Mouse (Mus musculus): ENCODE data around the gene Nsg2. TPM values are rescaled to one million over a fixed set of nuclear protein-coding genes. Genes with fewer than 3 reads are reported as not detected.
"Not testable (repeated sequence)": the region's sequence is repeated elsewhere in the genome, so short reads cannot be mapped to it uniquely, and the experiment has no call there.

Gene Nsg2
- polyA plus RNA-seq (2014; fragmentation: Nextera tagmentation; extraction: Ambion mirVana), result 143 and 156 TPM in 2 replicates

DNA sequence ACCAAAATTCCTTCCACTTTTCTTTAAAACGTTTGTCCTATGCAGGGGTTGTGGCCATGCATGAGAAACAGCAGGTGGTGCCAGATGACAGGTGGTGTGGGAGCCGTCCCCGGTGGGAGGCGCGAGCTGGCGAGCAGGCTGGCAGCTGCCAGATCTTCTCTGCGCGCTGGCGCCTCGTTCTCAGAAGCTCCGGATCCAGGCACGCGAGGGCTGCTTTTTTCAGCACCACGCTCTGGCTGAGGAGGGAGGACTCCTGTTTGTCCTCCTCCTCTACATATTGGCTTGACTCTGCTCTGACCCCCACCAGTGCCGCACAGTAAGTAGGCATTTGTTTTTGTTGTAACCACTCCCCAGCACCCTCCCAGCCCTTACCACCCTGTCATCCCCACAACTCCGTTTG is at the start of gene Nsg2:
Gene Nsg2 (plus strand): TSS at position 183 of the 400 bp plus-strand sequence.
- peak; percentile 77 for ATAC-seq (ENCODE audit: low read depth)
- H3K27me3 ChIP-seq (ENCODE audit: control insufficient read depth, insufficient read depth, low read length), result no peaks in the 10 kb centered on the region
- H3K27ac ChIP-seq (ENCODE audit: low read depth, low read length), result peak within 1 kb of the TSS; percentile 96
- 0% methylated on average over 16 of the region's 16 CpGs for WGBS
- peak within 1 kb of the TSS; percentile 95 for H3K4me2 ChIP-seq (ENCODE audit: low read depth, low read length)
- H3K4me1 ChIP-seq (ENCODE audit: control insufficient read depth, insufficient read depth, low read length), result peaks cover 16% of the 10 kb centered on the region; the same call in 1 of the 2 replicates
- peaks cover 15% of the 10 kb centered on the region for H3K36me3 ChIP-seq (ENCODE audit: control insufficient read depth, insufficient read depth, low read length)
- peak within 1 kb of the TSS; percentile 88 for H3K9ac ChIP-seq (replicated peaks; ENCODE audit: low read depth, low read length)
- H3K9me3 ChIP-seq (ENCODE audit: control insufficient read depth, low read length), result no peaks in the 10 kb centered on the region
- H3K4me3 ChIP-seq (ENCODE audit: low read depth, low read length), result peak within 1 kb of the TSS; percentile 56

DNA sequence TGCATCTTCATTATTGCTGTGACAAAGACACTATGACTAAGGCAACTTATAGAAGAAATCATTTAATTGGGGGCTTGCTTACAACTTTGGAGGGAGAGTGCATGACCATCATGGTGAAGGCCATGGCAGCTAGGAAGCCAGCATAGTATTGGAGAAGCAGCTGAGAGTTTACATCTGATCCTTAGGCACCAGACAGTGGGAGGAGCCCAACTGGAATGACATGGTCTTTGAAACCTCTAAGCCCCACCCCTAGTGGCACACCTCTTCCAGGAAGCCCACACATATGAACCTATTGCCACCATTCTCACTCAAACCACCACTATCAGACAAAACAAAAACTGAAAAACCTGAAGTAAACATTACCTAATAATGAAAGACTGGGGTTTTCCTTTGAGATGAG is 40.2 kb upstream of the Nsg2 start:
- no peak for ATAC-seq (ENCODE audit: low read depth)
- Histone ChIP-seq H3K4me3 (ENCODE audit: low read depth, low read length) (no peak overlapping the region), H3K9ac (replicated peaks; ENCODE audit: low read depth, low read length) (no peak overlapping the region)

DNA sequence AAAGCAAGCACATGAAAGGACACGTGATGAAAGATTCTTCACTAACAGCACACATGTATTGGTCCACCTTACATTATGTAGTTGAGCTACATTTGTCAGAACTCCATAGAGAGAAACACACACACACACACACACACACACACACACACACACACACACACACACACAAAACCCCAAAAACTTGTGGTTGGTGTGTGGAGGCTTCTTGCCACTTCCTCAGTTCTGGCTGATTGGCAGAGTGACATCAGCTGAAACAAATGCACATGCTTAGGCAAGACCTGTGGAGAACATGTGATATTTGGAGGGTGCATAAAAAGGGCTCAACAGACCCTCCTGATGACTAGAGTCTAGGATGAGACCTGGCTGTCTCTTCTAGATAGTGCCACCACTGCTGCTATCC is 36.3 kb upstream of the Nsg2 start:
- ATAC-seq (ENCODE audit: low read depth), result no peak
- H3K4me2 ChIP-seq (ENCODE audit: low read depth, low read length), result no peak overlapping the region
- no peak overlapping the region for H3K9ac ChIP-seq (replicated peaks; ENCODE audit: low read depth, low read length)
- no peaks in the 10 kb centered on the region for H3K36me3 ChIP-seq (ENCODE audit: control insufficient read depth, insufficient read depth, low read length)
- H3K9me3 ChIP-seq (ENCODE audit: control insufficient read depth, low read length), result no peaks in the 10 kb centered on the region
- H3K4me3 ChIP-seq (ENCODE audit: low read depth, low read length), result no peak overlapping the region
- WGBS, result 95% methylated on average over 1 of the region's 1 CpGs
- H3K27ac ChIP-seq (ENCODE audit: low read depth, low read length), result no peak overlapping the region
- H3K27me3 ChIP-seq (ENCODE audit: control insufficient read depth, insufficient read depth, low read length), result no peaks in the 10 kb centered on the region
- H3K4me1 ChIP-seq (ENCODE audit: control insufficient read depth, insufficient read depth, low read length), result 0 out of 2 replicates have a peak, but pooled peaks cover 3% of the 10 kb centered on the region

More for the DNA sequence above, 40.2 kb upstream of the Nsg2 start:
- H3K4me1 ChIP-seq (ENCODE audit: control insufficient read depth, insufficient read depth, low read length), result no peaks in the 10 kb centered on the region
- H3K27ac ChIP-seq (ENCODE audit: low read depth, low read length), result no peak overlapping the region
- H3K9me3 ChIP-seq (ENCODE audit: control insufficient read depth, low read length), result no peaks in the 10 kb centered on the region
- H3K4me2 ChIP-seq (ENCODE audit: low read depth, low read length), result no peak overlapping the region
- H3K27me3 ChIP-seq (ENCODE audit: control insufficient read depth, insufficient read depth, low read length), result no peaks in the 10 kb centered on the region
- no peaks in the 10 kb centered on the region for H3K36me3 ChIP-seq (ENCODE audit: control insufficient read depth, insufficient read depth, low read length)

DNA sequence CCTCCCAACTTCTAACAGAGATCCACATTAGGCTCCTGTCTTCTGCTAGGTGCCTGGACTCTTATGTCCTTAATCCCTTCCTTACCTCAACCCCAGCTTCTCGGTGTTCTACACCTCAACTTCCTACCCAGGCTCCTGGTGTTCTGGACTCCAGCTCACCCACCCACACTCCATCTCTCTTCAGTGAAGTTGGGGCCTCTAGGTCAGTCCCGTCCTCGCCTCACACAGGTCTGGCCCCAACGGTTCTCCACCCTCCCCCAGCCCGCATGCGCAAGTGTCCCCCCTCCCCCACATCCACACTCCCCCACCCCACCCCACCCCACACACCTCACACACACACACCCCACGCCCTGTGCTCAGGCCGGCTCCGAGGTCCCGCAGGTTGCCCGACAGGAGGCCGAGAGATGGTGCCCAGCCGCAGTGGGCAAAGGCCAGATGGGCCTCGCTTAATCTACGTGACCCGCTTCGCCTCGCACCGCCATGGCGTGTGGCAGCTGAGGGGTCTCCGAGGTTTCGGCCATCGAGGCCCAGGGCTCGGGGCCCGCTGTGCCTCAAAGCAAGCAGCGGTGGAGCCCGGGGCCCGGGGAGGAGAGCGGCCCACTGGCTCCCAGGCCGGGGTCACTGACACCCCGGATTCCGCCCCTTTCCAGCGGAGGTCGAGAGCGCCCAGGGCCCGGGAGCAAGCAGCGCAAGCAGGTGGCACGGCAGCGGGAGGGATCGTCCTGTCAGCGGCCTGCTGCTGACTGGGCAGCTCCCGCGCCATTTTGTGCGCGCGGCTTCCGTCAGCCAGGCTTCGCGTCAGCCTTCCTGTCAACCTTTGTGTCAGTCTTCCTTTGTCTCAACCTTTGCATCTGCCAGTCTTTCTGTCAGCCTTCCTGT is 34.8 kb upstream of the Nsg2 start, which contains the start of gene 4930524B15Rik:
Gene 4930524B15Rik (plus strand): TSS at position 337 of the 879 bp plus-strand sequence.
- ATAC-seq (ENCODE audit: low read depth), result peak; percentile 72
- peak within 1 kb of the TSS; percentile 20; the same call in 1 of the 2 replicates for H3K4me3 ChIP-seq (ENCODE audit: low read depth, low read length)
- H3K36me3 ChIP-seq (ENCODE audit: control insufficient read depth, insufficient read depth, low read length), result no peaks in the 10 kb centered on the region
- WGBS, result 36% methylated on average over 40 of the region's 49 CpGs
- 0 out of 2 replicates have a peak, but pooled peaks cover 3% of the 10 kb centered on the region for H3K4me1 ChIP-seq (ENCODE audit: control insufficient read depth, insufficient read depth, low read length)
- H3K27me3 ChIP-seq (ENCODE audit: control insufficient read depth, insufficient read depth, low read length), result no peaks in the 10 kb centered on the region
- 0 out of 2 replicates have a peak within 1 kb of the TSS, but pooled peaks have one; percentile 28 for H3K9ac ChIP-seq (replicated peaks; ENCODE audit: low read depth, low read length)
- no peaks in the 10 kb centered on the region for H3K9me3 ChIP-seq (ENCODE audit: control insufficient read depth, low read length)
- no peak within 1 kb of the TSS for H3K27ac ChIP-seq (ENCODE audit: low read depth, low read length)
- peak within 1 kb of the TSS; percentile 38 for H3K4me2 ChIP-seq (ENCODE audit: low read depth, low read length)

DNA sequence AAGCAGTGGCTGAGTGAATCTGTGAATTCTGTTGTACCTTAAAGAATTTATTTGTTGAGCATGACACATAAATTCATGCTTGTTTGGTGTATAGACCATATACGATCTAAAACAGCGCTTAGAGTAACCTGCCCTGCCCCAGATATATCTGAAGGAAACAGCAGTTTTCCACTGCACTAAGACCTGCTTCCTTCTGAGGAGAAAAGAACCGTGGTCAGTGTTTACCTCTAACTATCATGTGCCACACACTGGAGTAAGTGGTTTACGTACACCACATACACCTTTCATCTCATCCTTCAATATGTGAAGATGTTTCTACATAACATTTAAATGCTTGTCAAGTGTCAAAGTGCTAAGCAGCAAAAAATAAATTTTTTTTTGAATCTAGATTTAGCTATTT is 26.1 kb upstream of the Nsg2 start:
- Histone ChIP-seq H3K4me3 (ENCODE audit: low read depth, low read length) (no peak overlapping the region), H3K36me3 (ENCODE audit: control insufficient read depth, insufficient read depth, low read length) (no peaks in the 10 kb centered on the region), H3K4me1 (ENCODE audit: control insufficient read depth, insufficient read depth, low read length) (no peaks in the 10 kb centered on the region), H3K9ac (replicated peaks; ENCODE audit: low read depth, low read length) (no peak overlapping the region), H3K27me3 (ENCODE audit: control insufficient read depth, insufficient read depth, low read length) (no peaks in the 10 kb centered on the region), H3K4me2 (ENCODE audit: low read depth, low read length) (no peak overlapping the region), H3K9me3 (ENCODE audit: control insufficient read depth, low read length) (no peaks in the 10 kb centered on the region), H3K27ac (ENCODE audit: low read depth, low read length) (no peak overlapping the region)
- no peak for ATAC-seq (ENCODE audit: low read depth)
- 86% methylated on average over 4 of the region's 4 CpGs for WGBS

DNA sequence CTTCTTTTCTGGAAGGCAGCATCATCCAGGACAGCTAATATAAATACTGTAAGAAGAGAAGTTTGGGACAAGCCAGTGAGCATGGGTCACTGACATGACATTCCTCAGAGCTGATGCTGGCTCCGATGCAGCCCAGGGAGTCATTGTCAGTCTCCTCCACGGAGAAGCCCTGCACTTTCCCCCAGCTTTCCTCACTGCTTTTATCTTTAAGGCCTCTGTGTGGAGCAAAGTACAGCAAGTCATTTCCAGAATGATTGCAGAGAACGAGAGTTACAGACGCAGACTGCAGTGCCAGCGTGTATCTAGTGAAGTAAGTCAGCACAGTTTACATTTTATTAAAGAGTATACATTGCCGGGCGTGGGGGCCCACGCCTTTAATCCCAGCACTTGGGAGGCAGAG is 25.4 kb upstream of the Nsg2 start:
- H3K4me1 ChIP-seq (ENCODE audit: control insufficient read depth, insufficient read depth, low read length), result no peaks in the 10 kb centered on the region
- no peak overlapping the region for H3K27ac ChIP-seq (ENCODE audit: low read depth, low read length)
- WGBS, result 63% methylated on average over 8 of the region's 8 CpGs
- no peaks in the 10 kb centered on the region for H3K9me3 ChIP-seq (ENCODE audit: control insufficient read depth, low read length)
- no peak overlapping the region for H3K9ac ChIP-seq (replicated peaks; ENCODE audit: low read depth, low read length)
- no peak for ATAC-seq (ENCODE audit: low read depth)
- H3K27me3 ChIP-seq (ENCODE audit: control insufficient read depth, insufficient read depth, low read length), result no peaks in the 10 kb centered on the region
- H3K4me3 ChIP-seq (ENCODE audit: low read depth, low read length), result no peak overlapping the region
- no peak overlapping the region for H3K4me2 ChIP-seq (ENCODE audit: low read depth, low read length)
- no peaks in the 10 kb centered on the region for H3K36me3 ChIP-seq (ENCODE audit: control insufficient read depth, insufficient read depth, low read length)

DNA sequence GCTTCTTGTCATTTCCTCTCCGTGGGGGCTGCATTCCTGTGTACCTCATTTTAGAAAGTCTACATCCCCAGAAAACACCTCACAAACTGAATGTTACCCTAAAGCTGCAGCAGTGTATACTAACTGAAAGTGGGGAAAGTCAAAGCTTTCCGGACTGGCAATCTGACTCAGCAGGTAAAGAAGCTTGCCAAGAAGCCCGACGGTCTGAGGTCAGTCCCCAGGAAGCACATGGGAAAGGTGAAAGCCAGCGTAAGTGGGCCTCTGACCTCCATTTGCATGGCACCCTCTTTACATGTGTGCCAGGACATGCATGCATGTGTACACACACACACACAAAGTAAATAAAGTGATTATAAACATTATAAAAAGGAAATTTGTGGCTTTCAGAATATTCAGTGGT is 24.6 kb upstream of the Nsg2 start:
- no peaks in the 10 kb centered on the region for H3K9me3 ChIP-seq (ENCODE audit: control insufficient read depth, low read length)
- H3K4me1 ChIP-seq (ENCODE audit: control insufficient read depth, insufficient read depth, low read length), result no peaks in the 10 kb centered on the region
- no peak overlapping the region for H3K4me3 ChIP-seq (ENCODE audit: low read depth, low read length)
- H3K27me3 ChIP-seq (ENCODE audit: control insufficient read depth, insufficient read depth, low read length), result no peaks in the 10 kb centered on the region
- WGBS, result 85% methylated on average over 5 of the region's 5 CpGs
- H3K4me2 ChIP-seq (ENCODE audit: low read depth, low read length), result no peak overlapping the region
- no peak for ATAC-seq (ENCODE audit: low read depth)
- no peak overlapping the region for H3K27ac ChIP-seq (ENCODE audit: low read depth, low read length)
- H3K9ac ChIP-seq (replicated peaks; ENCODE audit: low read depth, low read length), result no peak overlapping the region
- no peaks in the 10 kb centered on the region for H3K36me3 ChIP-seq (ENCODE audit: control insufficient read depth, insufficient read depth, low read length)

DNA sequence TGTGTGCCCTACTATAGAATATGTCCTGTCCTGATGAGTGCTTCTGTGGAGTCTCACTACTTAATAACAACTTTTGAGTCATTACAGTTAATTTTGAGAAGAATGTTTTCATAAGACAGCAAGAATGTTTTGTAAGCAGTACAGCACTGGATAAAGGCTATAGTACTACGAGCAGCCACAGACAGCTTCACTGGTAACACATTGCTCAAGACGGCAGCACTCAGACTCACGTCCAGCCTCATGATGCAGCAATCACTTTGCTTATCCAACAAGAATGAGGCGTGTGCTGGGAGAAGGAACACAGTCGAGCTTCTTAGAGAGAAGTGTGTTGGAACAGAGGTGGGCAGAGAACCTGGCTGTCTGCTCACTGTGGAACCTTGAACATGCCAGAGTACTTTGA is 24.1 kb upstream of the Nsg2 start:
- Histone ChIP-seq H3K4me2 (ENCODE audit: low read depth, low read length) (no peak overlapping the region), H3K9ac (replicated peaks; ENCODE audit: low read depth, low read length) (no peak overlapping the region), H3K36me3 (ENCODE audit: control insufficient read depth, insufficient read depth, low read length) (no peaks in the 10 kb centered on the region), H3K27me3 (ENCODE audit: control insufficient read depth, insufficient read depth, low read length) (no peaks in the 10 kb centered on the region), H3K4me3 (ENCODE audit: low read depth, low read length) (no peak overlapping the region), H3K27ac (ENCODE audit: low read depth, low read length) (no peak overlapping the region), H3K4me1 (ENCODE audit: control insufficient read depth, insufficient read depth, low read length) (no peaks in the 10 kb centered on the region), H3K9me3 (ENCODE audit: control insufficient read depth, low read length) (no peaks in the 10 kb centered on the region)
- no peak for ATAC-seq (ENCODE audit: low read depth)
- 80% methylated on average over 5 of the region's 5 CpGs for WGBS

DNA sequence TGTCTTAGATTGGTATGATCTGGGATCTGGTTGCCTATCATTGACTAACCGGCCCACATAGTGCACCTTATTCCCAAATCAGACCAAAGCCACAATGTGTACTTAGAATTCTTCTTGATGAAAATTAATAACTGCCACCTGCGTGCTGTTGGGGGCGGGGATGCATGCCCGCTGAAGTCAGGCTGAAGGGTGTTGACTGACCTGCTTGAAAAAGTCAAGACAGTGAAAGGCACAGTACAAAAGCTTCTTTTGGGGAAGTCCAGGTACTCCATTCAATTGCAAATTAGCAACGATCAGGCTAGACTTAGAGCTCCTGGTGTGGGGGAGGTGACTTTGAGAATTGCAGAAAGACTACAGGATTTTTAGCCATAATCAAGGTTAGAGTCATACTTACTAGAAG is 20.2 kb upstream of the Nsg2 start:
- not testable (repeated sequence) for H3K4me3 ChIP-seq (ENCODE audit: low read depth, low read length); H3K36me3 ChIP-seq (ENCODE audit: control insufficient read depth, insufficient read depth, low read length); H3K4me1 ChIP-seq (ENCODE audit: control insufficient read depth, insufficient read depth, low read length); H3K9ac ChIP-seq (replicated peaks; ENCODE audit: low read depth, low read length); H3K27ac ChIP-seq (ENCODE audit: low read depth, low read length); H3K27me3 ChIP-seq (ENCODE audit: control insufficient read depth, insufficient read depth, low read length); H3K4me2 ChIP-seq (ENCODE audit: low read depth, low read length); H3K9me3 ChIP-seq (ENCODE audit: control insufficient read depth, low read length); ATAC-seq (ENCODE audit: low read depth)
- 88% methylated on average over 5 of the region's 5 CpGs for WGBS

Measured in neural tube, embryonic 14.5 days (tissue).